Mouse (Mus musculus) kidney, postnatal 25 days (tissue): ENCODE data around the gene Gm14393.
A peak's percentile ranks its signal among the peaks of the same experiment; 100 is the strongest.

ENCODE experiments used
- DNase-seq, 2 experiments: peaks; one replicate each; pipeline ENCODE4 v3.0.0; 2021; ENCODE audit warnings: mixed read lengths in 2 of 2

Gm14393 gene

DNA sequence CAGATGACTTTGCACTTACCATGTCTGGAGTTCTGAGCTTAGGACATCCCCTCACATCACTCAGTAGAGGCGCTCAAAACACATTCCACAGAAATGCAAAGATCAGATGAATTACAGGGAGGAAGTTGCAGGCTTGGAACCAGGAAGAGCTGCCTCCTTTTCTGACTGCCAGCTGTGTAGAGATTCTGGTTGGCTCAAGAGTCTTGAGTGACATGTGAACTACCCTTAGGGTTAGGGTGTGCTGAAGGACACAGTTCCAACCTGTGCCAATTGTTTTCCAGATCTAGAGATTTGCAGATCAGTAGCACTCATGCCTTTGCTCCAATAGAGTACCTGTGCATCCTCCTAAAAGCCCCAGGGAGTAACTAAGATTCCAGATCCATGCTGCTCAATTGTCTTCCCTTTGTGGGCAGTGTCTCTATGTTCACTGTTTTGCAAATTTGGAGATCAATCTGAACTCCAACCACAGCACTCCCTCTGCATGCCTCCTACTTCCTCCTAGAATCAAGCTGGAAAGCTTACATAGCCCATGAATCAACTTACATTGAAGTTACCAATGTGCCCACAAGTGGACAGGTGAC is at the start of gene Gm14393:
Gene Gm14393 (minus strand): TSS at position 101 of the 581 bp plus-strand sequence.
- peak in 1 of 2 experiments; percentile 4 for DNase-seq

DNA sequence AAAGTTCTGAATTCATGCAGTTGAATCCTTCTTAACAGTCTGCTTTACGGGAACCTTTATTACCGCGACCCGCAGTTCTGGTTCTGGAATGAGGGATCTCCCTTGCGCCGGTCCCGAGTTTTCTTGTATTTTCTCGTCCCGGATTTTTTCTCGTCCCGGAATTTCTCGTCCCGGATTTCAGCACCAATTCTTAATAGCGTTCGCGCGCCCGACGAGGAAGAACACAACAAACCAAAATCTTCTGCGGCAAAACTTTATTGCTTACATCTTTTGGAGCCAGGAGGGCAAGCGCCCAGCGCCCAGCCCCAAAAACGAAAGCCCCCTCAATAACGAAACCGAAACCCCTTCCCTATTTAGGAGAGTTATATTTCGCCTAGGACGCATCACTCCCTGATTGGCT is 23.3 kb downstream of the Gm14393 start:
- DNase-seq: peak in 1 of 2 experiments; percentile 34
